Mouse (Mus musculus) erythroid progenitor cell, adult 5-6 weeks (primary cell): ENCODE data around the gene Sept7. TPM values are rescaled to one million over a fixed set of nuclear protein-coding genes. Genes with fewer than 3 reads are reported as not detected.

Source experiments
- ATAC-seq: replicated peaks from 2 replicates; pipeline ENCODE4 v1.8.0; 2016; ENCODE audit warnings: moderate number of reproducible peaks, mild to moderate bottlenecking, moderate TSS enrichment, inconsistent platforms; ENCODE audit not compliant: poor library complexity, low FRiP score, severe bottlenecking
- total RNA-seq, 2 experiments: library from RNA; stranded (forward) in 1 of 2; stranded (reverse) in 1 of 2; fragments of 150-400 nt in 1 of 2; fragments of 186-747, 209-891 nt in 1 of 2; gene quantifications; 2 replicates each; pipeline versions ENCODE4 v1.2.3 to v1.2.4; 2015 to 2017; ENCODE audit warnings: low replicate concordance in 2 of 2

Gene Sept7
- total RNA-seq, 2 experiments from 2014 or later: 170 to 204 TPM

GRCm38 (mm10) chr9:25355806-25356205 lies 103.6 kb downstream of the Sept7 start:
- no peak for ATAC-seq

GRCm38 (mm10) chr9:25357589-25357988 lies 105.3 kb downstream of the Sept7 start:
- ATAC-seq: no peak

GRCm38 (mm10) chr9:25358018-25358417 lies 105.8 kb downstream of the Sept7 start:
- no peak for ATAC-seq

Other genes with a start within 250 kb of the Sept7 start
- gene Gm10181, start 163.0 kb upstream of the Sept7 start, total RNA-seq (2015; ENCODE audit: low replicate concordance): not detected in 2 replicates
- gene Gm10181, start 163.0 kb upstream of the Sept7 start, total RNA-seq (2017; ENCODE audit: low replicate concordance): not detected in 2 replicates
- gene Herpud2, start 100.6 kb upstream of the Sept7 start, total RNA-seq (2015; ENCODE audit: low replicate concordance): 27.0 and 38.6 TPM in 2 replicates
- 22.3 and 26.6 TPM in 2 replicates for gene Herpud2, start 100.6 kb upstream of the Sept7 start, total RNA-seq (2017; ENCODE audit: low replicate concordance)
- 0.42 and 0.72 TPM in 2 replicates for gene Eepd1, start 229.1 kb downstream of the Sept7 start, total RNA-seq (2015; ENCODE audit: low replicate concordance)
- 2.2 TPM in 1 of 2 replicates, not detected in the other for gene Eepd1, start 229.1 kb downstream of the Sept7 start, total RNA-seq (2017; ENCODE audit: low replicate concordance)